Mouse (Mus musculus): ENCODE measurements around the gene Sox14.

DNA sequence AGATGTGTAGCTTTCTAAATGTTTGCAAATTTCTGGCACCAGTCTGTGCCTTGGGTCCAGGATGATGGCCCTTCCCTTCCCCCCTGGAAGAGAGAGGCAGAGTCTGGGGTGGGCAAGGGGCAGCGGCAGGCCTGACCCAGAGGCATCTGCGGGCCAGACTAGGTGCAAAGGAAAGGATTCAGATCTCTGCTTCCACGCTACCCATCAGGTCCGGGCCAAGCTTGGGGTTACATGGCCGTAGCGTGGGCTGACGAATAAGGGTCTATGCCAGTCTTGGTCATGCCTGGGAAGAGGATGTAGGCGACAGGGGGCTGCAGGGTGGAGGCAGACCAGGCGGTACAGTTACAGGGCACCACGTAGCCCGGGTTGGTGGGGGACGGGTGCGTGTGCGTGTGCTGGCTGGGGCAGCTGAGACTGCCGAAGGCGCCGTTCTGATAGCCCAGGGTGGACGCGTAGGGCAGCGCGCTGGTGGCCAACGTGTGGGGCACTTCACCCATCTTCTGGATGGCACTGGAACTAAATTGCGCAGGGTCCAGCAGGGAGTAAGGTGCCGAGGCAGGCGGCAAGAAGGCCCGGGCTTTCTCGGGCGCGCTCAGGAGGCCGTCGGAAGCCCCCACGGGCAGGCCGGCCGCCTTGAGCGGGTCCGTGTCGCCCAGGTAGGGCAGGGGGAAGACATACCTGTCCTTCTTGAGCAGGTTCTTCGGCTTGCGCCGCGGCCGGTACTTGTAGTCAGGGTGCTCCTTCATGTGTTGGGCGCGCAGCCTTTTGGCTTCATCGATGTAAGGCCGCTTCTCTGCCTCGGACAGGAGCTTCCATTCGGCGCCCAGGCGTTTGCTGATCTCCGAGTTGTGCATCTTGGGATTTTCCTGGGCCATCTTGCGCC lies 994 bp downstream of the Sox14 start:
- TF ChIP-seq CTCF (IDR thresholded peaks at IDR 0.05; ENCODE audit: low read depth): no peak
- no peak for TF ChIP-seq EP300 (IDR thresholded peaks at IDR 0.05; ENCODE audit: low read depth)
